Mouse (Mus musculus): ENCODE measurements around the gene Ciart. TPM values are rescaled to one million over a fixed set of nuclear protein-coding genes. Genes with fewer than 3 reads are reported as not detected.

Gene Ciart
- polyA plus RNA-seq, 2 experiments, result 0.53 to 0.57 TPM

DNA sequence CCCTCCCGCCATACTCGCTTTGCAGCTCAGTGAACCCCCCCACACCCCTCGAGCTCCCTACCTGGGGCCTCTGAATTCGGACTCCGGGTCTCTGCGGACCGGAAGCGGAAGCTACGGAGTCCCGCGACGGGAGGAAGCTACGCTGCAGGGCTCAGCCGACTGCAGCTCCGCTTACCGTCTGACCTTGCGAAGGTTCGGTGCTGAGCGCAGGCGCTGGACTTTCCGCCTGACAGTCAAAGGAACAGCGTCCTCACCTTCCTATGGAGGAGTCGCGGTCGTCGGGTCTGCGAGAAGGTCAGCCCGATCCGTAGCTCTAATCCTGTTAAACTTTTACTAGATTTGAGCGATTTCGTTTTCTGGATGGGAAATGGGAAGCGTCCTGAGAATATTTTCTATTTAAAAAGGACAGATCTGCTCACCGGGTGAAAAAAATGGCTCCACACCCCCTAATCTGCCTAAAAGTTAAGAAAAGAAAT is 10.6 kb downstream of the Ciart start, which contains the start of gene Mrps21:
Gene Mrps21 (minus strand): TSS at position 128 of the 476 bp plus-strand sequence.
- Histone ChIP-seq H3K4me2 (ENCODE audit: low read depth) (peak within 1 kb of the TSS; percentile 93), H3K9ac (replicated peaks) (peak within 1 kb of the TSS; percentile 79), H3K4me3 (ENCODE audit: insufficient read depth in 1 of 2, low read depth in 2 of 2, low read length in 2 of 2) (peak within 1 kb of the TSS; percentile 65 to 69), H3K27me3 (ENCODE audit: control insufficient read depth, insufficient read depth, low read length) (no peaks in the 10 kb centered on the region), H3K9me3 (ENCODE audit: control insufficient read depth, low read length) (no peaks in the 10 kb centered on the region), H3K36me3 (replicated peaks; ENCODE audit: control insufficient read depth, insufficient read depth, low read depth) (peaks cover 6% of the 10 kb centered on the region; the same call in 1 of the 2 replicates), H3K27ac (peak within 1 kb of the TSS; percentile 73), H3K4me1 (replicated peaks; ENCODE audit: control insufficient read depth in 2 of 2, insufficient read depth in 2 of 2, low read length in 1 of 2) (peaks cover 5 to 18% of the 10 kb centered on the region in 2 experiments)
- DNase-seq (ENCODE audit: low read depth in 3 of 3, low spot score in 3 of 3) (peak; percentile 80 to 81 (median 81)), ATAC-seq (ENCODE audit: insufficient read depth) (peak; percentile 96)
- peak; percentile 25; the same call in 1 of the 2 replicates for TF ChIP-seq CTCF (IDR thresholded peaks at IDR 0.05; ENCODE audit: low read depth)
- TF ChIP-seq EP300 (IDR thresholded peaks at IDR 0.05; ENCODE audit: low read depth), result no peak
- under 1% methylated on average over 33 of the region's 33 CpGs for WGBS (ENCODE audit: insufficient replicate concordance)

DNA sequence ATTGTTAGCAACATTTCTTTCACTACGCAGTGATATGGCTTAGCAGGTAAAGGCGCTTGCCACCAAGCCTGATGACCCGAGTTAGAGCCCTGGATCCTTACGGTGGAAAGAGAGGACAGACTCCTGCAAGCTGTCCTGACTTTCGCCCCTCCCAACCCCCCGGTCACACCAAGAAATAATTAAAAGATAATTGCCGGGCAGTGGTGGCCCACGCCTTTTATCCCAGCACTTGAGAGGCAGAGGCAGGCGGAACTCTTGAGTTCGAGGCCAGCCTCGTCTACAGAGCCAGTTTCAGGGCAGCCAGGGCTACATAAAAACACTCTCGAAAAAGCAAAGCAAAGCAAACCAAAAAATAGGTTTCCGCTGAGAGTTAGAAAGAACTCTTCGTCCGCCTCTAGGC is 11.1 kb downstream of the Ciart start:
- Histone ChIP-seq H3K9ac (replicated peaks) (peak overlapping the region; percentile 79), H3K4me3 (ENCODE audit: insufficient read depth in 1 of 2, low read depth in 2 of 2, low read length in 2 of 2) (peak overlapping the region; percentile 65 to 69), H3K9me3 (ENCODE audit: control insufficient read depth, low read length) (no peaks in the 10 kb centered on the region), H3K4me1 (replicated peaks; ENCODE audit: control insufficient read depth in 2 of 2, insufficient read depth in 2 of 2, low read length in 1 of 2) (peaks cover 5 to 18% of the 10 kb centered on the region in 2 experiments), H3K36me3 (replicated peaks; ENCODE audit: control insufficient read depth, insufficient read depth, low read depth) (peaks cover 6% of the 10 kb centered on the region; the same call in 1 of the 2 replicates), H3K27ac (peak overlapping the region; percentile 73), H3K4me2 (ENCODE audit: low read depth) (peak overlapping the region; percentile 93), H3K27me3 (ENCODE audit: control insufficient read depth, insufficient read depth, low read length) (no peaks in the 10 kb centered on the region)
- 3% methylated on average over 15 of the region's 15 CpGs for WGBS (ENCODE audit: insufficient replicate concordance)
- no peak for TF ChIP-seq CTCF (IDR thresholded peaks at IDR 0.05; ENCODE audit: low read depth)
- TF ChIP-seq EP300 (IDR thresholded peaks at IDR 0.05; ENCODE audit: low read depth), result no peak
- DNase-seq (ENCODE audit: low read depth in 3 of 3, low spot score in 3 of 3), result no peak
- peak; percentile 50 for ATAC-seq (ENCODE audit: insufficient read depth)

DNA sequence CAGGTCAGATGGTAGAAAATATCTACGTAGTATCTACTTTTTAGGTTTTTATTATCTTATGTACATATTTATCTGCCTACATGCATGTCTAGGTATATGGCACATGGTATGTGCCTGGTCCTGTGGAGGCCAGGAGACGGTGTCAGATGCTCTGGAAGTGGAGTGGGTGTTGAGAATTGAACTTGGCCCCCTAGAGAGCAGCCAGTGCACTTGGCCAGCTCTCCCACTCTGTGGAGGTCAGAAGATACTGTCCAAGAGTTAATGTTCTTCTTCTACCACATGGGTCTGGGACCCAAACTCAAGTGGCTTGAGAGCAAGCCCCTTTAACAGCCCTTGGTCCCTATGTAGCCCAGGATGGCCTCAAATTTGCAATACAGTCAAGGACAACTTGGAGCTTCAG is 14.6 kb downstream of the Ciart start:
- H3K27ac ChIP-seq, result no peak overlapping the region
- H3K4me2 ChIP-seq (ENCODE audit: low read depth), result no peak overlapping the region
- ATAC-seq (ENCODE audit: insufficient read depth) (no peak), DNase-seq (ENCODE audit: low read depth in 3 of 3, low spot score in 3 of 3) (no peak)
- WGBS (ENCODE audit: insufficient replicate concordance), result 81% methylated on average over 2 of the region's 2 CpGs
- H3K4me1 ChIP-seq (replicated peaks; ENCODE audit: control insufficient read depth in 2 of 2, insufficient read depth in 2 of 2, low read length in 1 of 2), result peaks cover 0 to 9% of the 10 kb centered on the region in 2 experiments; a peak in 3 of 4 replicates
- peaks cover 6% of the 10 kb centered on the region for H3K36me3 ChIP-seq (replicated peaks; ENCODE audit: control insufficient read depth, insufficient read depth, low read depth)
- H3K27me3 ChIP-seq (ENCODE audit: control insufficient read depth, insufficient read depth, low read length), result no peaks in the 10 kb centered on the region
- H3K9me3 ChIP-seq (ENCODE audit: control insufficient read depth, low read length), result no peaks in the 10 kb centered on the region
- H3K4me3 ChIP-seq (ENCODE audit: insufficient read depth in 1 of 2, low read depth in 2 of 2, low read length in 2 of 2), result no peak overlapping the region
- TF ChIP-seq CTCF (IDR thresholded peaks at IDR 0.05; ENCODE audit: low read depth) (no peak), EP300 (IDR thresholded peaks at IDR 0.05; ENCODE audit: low read depth) (no peak)
- H3K9ac ChIP-seq (replicated peaks), result no peak overlapping the region

DNA sequence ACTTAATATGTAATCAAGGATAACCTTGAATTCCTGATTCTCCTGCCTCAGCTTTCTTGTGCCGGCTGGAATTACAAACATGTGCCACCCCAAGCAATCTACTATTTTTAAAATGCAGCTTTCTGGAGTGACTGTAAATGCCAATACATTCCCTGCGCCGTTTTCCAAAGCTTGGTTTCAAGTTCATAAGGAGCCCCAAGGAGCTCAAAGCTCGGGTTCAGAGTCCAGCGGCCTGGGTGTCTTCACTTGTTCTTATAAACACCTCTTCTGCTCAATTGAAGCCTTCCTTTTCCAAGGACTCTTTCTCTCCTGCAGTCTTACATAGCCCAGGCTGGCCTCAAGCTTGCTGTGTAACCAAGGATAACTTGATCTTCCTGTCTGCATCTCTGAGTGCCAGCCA is 16.0 kb downstream of the Ciart start:
- no peak for TF ChIP-seq EP300 (IDR thresholded peaks at IDR 0.05; ENCODE audit: low read depth)
- no peak for TF ChIP-seq CTCF (IDR thresholded peaks at IDR 0.05; ENCODE audit: low read depth)
- no peaks in the 10 kb centered on the region for H3K9me3 ChIP-seq (ENCODE audit: control insufficient read depth, low read length)
- H3K4me3 ChIP-seq (ENCODE audit: insufficient read depth in 1 of 2, low read depth in 2 of 2, low read length in 2 of 2), result no peak overlapping the region
- 76% methylated on average over 5 of the region's 5 CpGs for WGBS (ENCODE audit: insufficient replicate concordance)
- H3K27me3 ChIP-seq (ENCODE audit: control insufficient read depth, insufficient read depth, low read length), result no peaks in the 10 kb centered on the region
- no peak overlapping the region for H3K4me2 ChIP-seq (ENCODE audit: low read depth)
- no peak for DNase-seq (ENCODE audit: low read depth in 3 of 3, low spot score in 3 of 3)
- peaks cover 6% of the 10 kb centered on the region for H3K36me3 ChIP-seq (replicated peaks; ENCODE audit: control insufficient read depth, insufficient read depth, low read depth)
- no peak overlapping the region for H3K27ac ChIP-seq
- ATAC-seq (ENCODE audit: insufficient read depth), result no peak
- H3K4me1 ChIP-seq (replicated peaks; ENCODE audit: control insufficient read depth in 2 of 2, insufficient read depth in 2 of 2, low read length in 1 of 2), result peaks cover 0 to 5% of the 10 kb centered on the region in 2 experiments; a peak in 2 of 4 replicates
- H3K9ac ChIP-seq (replicated peaks), result no peak overlapping the region

DNA sequence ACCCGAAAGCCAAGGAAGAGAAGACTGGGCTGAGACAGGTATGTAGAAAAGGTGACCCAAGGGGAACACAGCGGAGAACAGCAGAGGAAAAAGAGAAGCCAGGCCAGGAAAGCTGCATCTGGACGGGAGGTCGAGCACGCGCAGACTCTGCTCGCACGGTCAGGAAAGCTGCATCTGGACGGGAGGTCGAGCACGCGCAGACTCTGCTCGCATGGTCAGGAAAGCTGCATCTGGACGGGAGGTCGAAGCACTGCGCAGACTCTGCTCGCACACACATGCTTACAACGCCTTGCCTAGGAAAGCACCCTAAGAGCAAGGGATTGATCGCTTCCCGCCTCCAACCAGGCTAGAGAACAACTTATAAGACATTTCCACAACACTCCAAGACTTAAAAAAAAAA is 16.5 kb downstream of the Ciart start:
- ATAC-seq (ENCODE audit: insufficient read depth) (no peak), DNase-seq (ENCODE audit: low read depth in 3 of 3, low spot score in 3 of 3) (no peak)
- H3K9ac ChIP-seq (replicated peaks), result no peak overlapping the region
- no peaks in the 10 kb centered on the region for H3K27me3 ChIP-seq (ENCODE audit: control insufficient read depth, insufficient read depth, low read length)
- no peak overlapping the region for H3K4me3 ChIP-seq (ENCODE audit: insufficient read depth in 1 of 2, low read depth in 2 of 2, low read length in 2 of 2)
- no peaks in the 10 kb centered on the region for H3K9me3 ChIP-seq (ENCODE audit: control insufficient read depth, low read length)
- peaks cover 0 to 3% of the 10 kb centered on the region in 2 experiments; a peak in 2 of 4 replicates for H3K4me1 ChIP-seq (replicated peaks; ENCODE audit: control insufficient read depth in 2 of 2, insufficient read depth in 2 of 2, low read length in 1 of 2)
- 88% methylated on average over 20 of the region's 20 CpGs for WGBS (ENCODE audit: insufficient replicate concordance)
- no peak overlapping the region for H3K27ac ChIP-seq
- H3K4me2 ChIP-seq (ENCODE audit: low read depth), result no peak overlapping the region
- no peak for TF ChIP-seq EP300 (IDR thresholded peaks at IDR 0.05; ENCODE audit: low read depth)
- TF ChIP-seq CTCF (IDR thresholded peaks at IDR 0.05; ENCODE audit: low read depth), result no peak
- peaks cover 6% of the 10 kb centered on the region for H3K36me3 ChIP-seq (replicated peaks; ENCODE audit: control insufficient read depth, insufficient read depth, low read depth)
